10 mouse cellular contexts compared by ENCODE assay signal in the genomic region with DNA sequence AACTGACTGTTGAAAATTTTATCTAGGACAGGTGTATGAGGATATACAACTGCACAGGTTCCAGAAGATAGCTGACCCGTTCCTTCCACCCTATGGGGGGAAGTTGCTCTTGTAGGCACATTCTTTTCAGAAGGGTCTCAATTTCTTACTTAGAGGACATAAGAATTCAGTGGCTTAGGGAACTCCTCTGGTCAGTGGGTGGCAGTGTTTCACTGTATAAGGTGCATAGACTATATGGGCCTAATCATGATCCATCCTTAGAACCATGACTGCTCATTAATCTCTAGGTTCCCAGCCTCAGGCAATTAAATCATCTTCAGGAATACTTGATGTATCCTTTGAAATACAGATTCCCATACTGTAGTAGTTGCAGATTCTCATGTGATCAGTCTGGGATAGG. TPM values are rescaled to one million over a fixed set of nuclear protein-coding genes. Genes with fewer than 3 reads are reported as not detected.
A peak's percentile ranks its signal among the peaks of the same experiment; 100 is the strongest.
DNase-seq lines count a peak whose midpoint lies in the region; TF ChIP-seq lines count a peak whose summit lies in the region.
"Had no signal": no experiment of that assay in that cellular context is flagged by ENCODE, and none has a peak within 500 bp of the region (broad histone marks: within the 10 kb centered on the region; RNA-seq: fewer than 3 reads in every experiment).

No protein-coding gene starts in this region.

- intact Hi-C loops in heart, postnatal 25 days (cut with DNase I): loop anchor here (5.0 kb wide), 1 partner anchor 109 kb away; no protein-coding TSS in a partner anchor
- intact Hi-C loops in heart, postnatal 36 days (cut with DNase I): loop anchor here (2.0 to 5.0 kb wide), 3 partner anchors 111 to 439 kb away; no protein-coding TSS in a partner anchor
- intact Hi-C loops in left cerebral cortex, postnatal 4 days (cut with DNase I): no loop called here

- no peaks in the 10 kb centered on the region for H3K79me2 ChIP-seq in MEL (ENCODE audit: control insufficient read depth, insufficient read depth, low read length, poor library complexity)

- peak; percentile 10 to 84 (median 33); a peak in 5 of 6 replicates for TF ChIP-seq CTCF in MEL (IDR thresholded peaks at IDR 0.05 in 2 of 3, conservative IDR thresholded peaks at IDR 0.05 in 1 of 3; ENCODE audit: control insufficient read depth in 1 of 3, insufficient read depth in 1 of 3, low read depth in 2 of 3, low read length in 3 of 3, poor library complexity in 1 of 3, severe bottlenecking in 1 of 3)

- peak; percentile 91 for TF ChIP-seq RAD21 in MEL (IDR thresholded peaks at IDR 0.05; ENCODE audit: low read depth, low read length)

- TF ChIP-seq POLR2A in MEL (IDR thresholded peaks at IDR 0.05; ENCODE audit: control insufficient read depth in 1 of 2, insufficient read depth in 1 of 2, low read depth in 1 of 2, low read length in 2 of 2, poor library complexity in 1 of 2): no peak

- peaks cover 0 to 11% of the 10 kb centered on the region in 2 experiments; a peak in 3 of 4 replicates for H3K36me3 ChIP-seq in MEL (ENCODE audit: control insufficient read depth in 1 of 2, insufficient read depth in 2 of 2, low read length in 2 of 2)
- H3K36me3 ChIP-seq in splenic B cell, adult 2 months (ENCODE audit: control insufficient read depth, insufficient read depth, low read length, poor library complexity, severe bottlenecking): no peaks in the 10 kb centered on the region

- H3K27me3 ChIP-seq in MEL (ENCODE audit: control insufficient read depth in 1 of 2, insufficient read depth in 2 of 2, low read length in 2 of 2): no peaks in the 10 kb centered on the region
- H3K27me3 ChIP-seq in splenic B cell, adult 2 months (ENCODE audit: control insufficient read depth, insufficient read depth, low read length, poor library complexity, severe bottlenecking): no peaks in the 10 kb centered on the region

- peak; percentile 12 for DNase-seq in heart, adult 8-10 months (ENCODE audit: low spot score)
- no peak for DNase-seq in heart, postnatal 25 days (ENCODE audit: low spot score)
- peak; percentile 91 for DNase-seq in 416B (ENCODE audit: low read depth)
- DNase-seq in MEL (ENCODE audit: low read depth, low spot score): peak; percentile 68
- peak; percentile 4 to 7 for DNase-seq in heart, postnatal 36 days
- peak; percentile 1 for DNase-seq in left cerebral cortex, postnatal 4 days
- peak; percentile 69 for DNase-seq in splenic B cell, adult 2 months (ENCODE audit: low read depth, low spot score)
- DNase-seq in cerebellum, postnatal 4 days (ENCODE audit: low spot score in 2 of 2): no peak

- no peak for TF ChIP-seq EP300 in MEL (IDR thresholded peaks at IDR 0.05; ENCODE audit: low read depth in 1 of 2, low read length in 2 of 2)

- no peaks in the 10 kb centered on the region for H3K9me3 ChIP-seq in MEL (replicated peaks; ENCODE audit: insufficient read depth, low read length)

- peaks cover 3 to 6% of the 10 kb centered on the region in 2 experiments; a peak in 3 of 4 replicates for H3K4me1 ChIP-seq in MEL (ENCODE audit: control insufficient read depth in 1 of 2, insufficient read depth in 2 of 2, low read length in 2 of 2)

- H3K4me3 ChIP-seq in MEL (ENCODE audit: control insufficient read depth in 1 of 2, insufficient read depth in 1 of 2, low read depth in 2 of 2, low read length in 2 of 2): no peak overlapping the region

- H3K9ac ChIP-seq in MEL (ENCODE audit: control insufficient read depth, low read depth, low read length, poor library complexity, severe bottlenecking): no peak overlapping the region

- no peak overlapping the region for H3K27ac ChIP-seq in MEL (ENCODE audit: control insufficient read depth, low read depth, low read length)

TF ChIP-seq in MEL, 35 proteins besides CTCF, POLR2A, EP300 and RAD21:
- TF ChIP-seq KAT2A (conservative IDR thresholded peaks at IDR 0.05; ENCODE audit: low read depth, low read length): no peak
- peak; percentile 89 for TF ChIP-seq SMC3 (IDR thresholded peaks at IDR 0.05; ENCODE audit: low read depth, low read length)
- no peak for TF ChIP-seq NELFE (IDR thresholded peaks at IDR 0.05; ENCODE audit: low read depth, low read length)
- TF ChIP-seq GABPA (IDR thresholded peaks at IDR 0.05; ENCODE audit: low read depth, low read length): no peak
- no peak; the same call in 1 of the 2 replicates for TF ChIP-seq USF1 (IDR thresholded peaks at IDR 0.05; ENCODE audit: low read depth, low read length)
- no peak for TF ChIP-seq ZMIZ1 (IDR thresholded peaks at IDR 0.05; ENCODE audit: low read depth, low read length)
- no peak for TF ChIP-seq E2F4 (IDR thresholded peaks at IDR 0.05; ENCODE audit: borderline replicate concordance, low read depth, low read length)
- TF ChIP-seq HCFC1 (IDR thresholded peaks at IDR 0.05; ENCODE audit: low read depth, low read length): no peak
- peak; percentile 87 for TF ChIP-seq ZC3H11A (IDR thresholded peaks at IDR 0.05; ENCODE audit: low read depth, low read length)
- TF ChIP-seq ELF1 (IDR thresholded peaks at IDR 0.05; ENCODE audit: low read depth, low read length): no peak
- TF ChIP-seq USF2 (IDR thresholded peaks at IDR 0.05; ENCODE audit: borderline replicate concordance in 1 of 2, insufficient read depth in 1 of 2, low read depth in 1 of 2, low read length in 2 of 2): no peak

RNA-seq across cellular contexts. Expression of a gene that starts 5.5 kb away (rescaled TPM):
- total RNA-seq in heart, adult 8-10 months (2022): under 1 TPM in 2 of 4 experiments, not detected in 2; 0.37 to 0.78 TPM
- under 1 TPM in 1 of 2 experiments, not detected in 1; 0.18 TPM for total RNA-seq in heart, postnatal 25 days (2021)
- total RNA-seq in MEL (2012; rRNA removed): 1.7 and 5.9 TPM in 2 replicates
- polyA plus RNA-seq in MEL (2012; ENCODE audit: insufficient read depth in 1 of 2, insufficient read length in 2 of 2, low read depth in 1 of 2, low replicate concordance in 2 of 2, missing spikeins in 1 of 2): under 1 TPM in 1 of 2 experiments, not detected in 1; 0.91 TPM
- not detected for total RNA-seq in heart, postnatal 36 days (2021)
- total RNA-seq in left cerebral cortex, postnatal 4 days (2021): under 1 TPM in 1 of 2 experiments, not detected in 1; 0.22 TPM
- total RNA-seq: layer of hippocampus, adult 18-20 months had no signal
- polyA plus RNA-seq: neural tube, embryonic 14.5 days had no signal

Comparison
In these comparisons a context has a peak if more than half of its experiments do, and no peak if none do; other contexts are left out.
1. DNase-seq: peak in heart, adult 8-10 months (single experiment), 416B (single experiment), MEL (single experiment), heart, postnatal 36 days (2 of 2), left cerebral cortex, postnatal 4 days (single experiment) and splenic B cell, adult 2 months (single experiment); none in heart, postnatal 25 days (single experiment) and cerebellum, postnatal 4 days (0 of 2).